Mouse (Mus musculus): ENCODE results near the gene Rnf169. TPM values are rescaled to one million over a fixed set of nuclear protein-coding genes. Genes with fewer than 3 reads are reported as not detected.

The Rnf169 gene
- polyA plus RNA-seq, 1 experiment from 2014 or later: 5.5 TPM

DNA sequence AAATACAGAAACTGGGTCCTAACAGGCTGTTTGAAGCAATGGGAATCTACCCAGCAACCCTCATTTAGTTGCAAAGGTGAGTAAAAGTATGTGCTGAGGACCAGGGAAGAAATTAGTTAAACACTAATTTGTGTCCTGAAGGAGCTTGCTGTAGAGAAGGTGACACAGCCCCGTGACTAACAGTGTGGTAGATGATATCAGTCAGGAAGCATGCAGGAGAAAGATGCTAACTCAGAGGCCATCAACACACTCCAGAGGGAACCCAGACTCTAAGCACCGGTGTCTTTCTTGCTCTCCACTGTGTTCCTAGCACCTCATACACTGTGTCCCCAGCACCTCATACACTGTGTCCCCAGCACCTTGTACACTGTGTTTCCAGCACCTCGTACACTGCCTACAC lies 18.4 kb upstream of the Rnf169 start:
- 86% methylated on average over 3 of the region's 3 CpGs for WGBS
- Histone ChIP-seq H3K27me3 (no peaks in the 10 kb centered on the region), H3K4me3 (replicated peaks) (no peak overlapping the region), H3K36me3 (no peaks in the 10 kb centered on the region), H3K9me3 (no peaks in the 10 kb centered on the region), H3K4me2 (replicated peaks) (no peak overlapping the region), H3K9ac (replicated peaks) (no peak overlapping the region), H3K27ac (no peak overlapping the region), H3K4me1 (replicated peaks) (no peaks in the 10 kb centered on the region)
- no peak for ATAC-seq

DNA sequence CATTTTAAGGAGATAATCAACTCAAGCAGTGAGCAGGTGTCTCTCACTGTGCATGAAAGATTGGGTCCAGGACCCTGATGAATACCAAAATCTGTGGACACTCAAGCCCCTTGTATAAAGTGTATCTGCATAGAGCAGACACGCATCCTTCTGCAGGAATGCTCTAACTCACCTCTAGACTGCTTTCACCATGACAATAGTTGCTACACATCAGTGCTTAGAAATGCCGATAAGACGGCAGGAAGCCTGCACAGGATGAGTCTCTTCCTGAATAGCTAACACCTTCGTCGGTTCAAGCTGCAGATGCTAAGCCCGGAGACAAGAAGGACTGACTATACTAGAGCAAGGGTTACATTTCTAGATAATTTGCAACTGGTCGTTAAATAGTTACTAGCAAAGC lies 14.9 kb upstream of the Rnf169 start:
- Histone ChIP-seq H3K27ac (no peak overlapping the region), H3K4me1 (replicated peaks) (no peaks in the 10 kb centered on the region), H3K27me3 (no peaks in the 10 kb centered on the region), H3K4me3 (replicated peaks) (no peak overlapping the region), H3K9me3 (no peaks in the 10 kb centered on the region), H3K36me3 (no peaks in the 10 kb centered on the region), H3K4me2 (replicated peaks) (no peak overlapping the region), H3K9ac (replicated peaks) (no peak overlapping the region)
- no peak for ATAC-seq
- 75% methylated on average over 7 of the region's 7 CpGs for WGBS

DNA sequence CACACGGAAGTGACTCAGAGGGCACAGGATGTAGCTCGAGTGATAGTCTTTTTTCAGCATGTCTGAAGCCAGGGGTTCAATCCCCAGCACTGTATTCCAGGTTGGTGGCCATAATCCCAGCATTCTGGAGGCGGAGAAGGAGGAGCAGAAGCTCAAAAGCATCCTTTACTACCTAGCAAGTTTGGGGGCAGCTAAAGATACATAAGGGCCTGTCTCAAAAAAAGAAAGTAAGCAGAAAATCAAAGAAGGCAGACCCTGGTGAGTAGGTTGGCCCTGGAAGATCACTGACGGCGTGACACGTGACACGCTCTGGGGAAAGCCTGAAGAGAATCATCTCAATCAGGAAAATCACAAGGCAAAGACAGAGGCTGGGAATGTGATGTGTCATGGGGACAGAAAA lies 12.9 kb upstream of the Rnf169 start:
- Histone ChIP-seq H3K4me2 (replicated peaks) (no peak overlapping the region), H3K27me3 (no peaks in the 10 kb centered on the region), H3K9ac (replicated peaks) (no peak overlapping the region), H3K9me3 (no peaks in the 10 kb centered on the region), H3K4me1 (replicated peaks) (no peaks in the 10 kb centered on the region), H3K27ac (no peak overlapping the region), H3K4me3 (replicated peaks) (no peak overlapping the region), H3K36me3 (no peaks in the 10 kb centered on the region)
- no peak for ATAC-seq
- WGBS: 86% methylated on average over 7 of the region's 7 CpGs

DNA sequence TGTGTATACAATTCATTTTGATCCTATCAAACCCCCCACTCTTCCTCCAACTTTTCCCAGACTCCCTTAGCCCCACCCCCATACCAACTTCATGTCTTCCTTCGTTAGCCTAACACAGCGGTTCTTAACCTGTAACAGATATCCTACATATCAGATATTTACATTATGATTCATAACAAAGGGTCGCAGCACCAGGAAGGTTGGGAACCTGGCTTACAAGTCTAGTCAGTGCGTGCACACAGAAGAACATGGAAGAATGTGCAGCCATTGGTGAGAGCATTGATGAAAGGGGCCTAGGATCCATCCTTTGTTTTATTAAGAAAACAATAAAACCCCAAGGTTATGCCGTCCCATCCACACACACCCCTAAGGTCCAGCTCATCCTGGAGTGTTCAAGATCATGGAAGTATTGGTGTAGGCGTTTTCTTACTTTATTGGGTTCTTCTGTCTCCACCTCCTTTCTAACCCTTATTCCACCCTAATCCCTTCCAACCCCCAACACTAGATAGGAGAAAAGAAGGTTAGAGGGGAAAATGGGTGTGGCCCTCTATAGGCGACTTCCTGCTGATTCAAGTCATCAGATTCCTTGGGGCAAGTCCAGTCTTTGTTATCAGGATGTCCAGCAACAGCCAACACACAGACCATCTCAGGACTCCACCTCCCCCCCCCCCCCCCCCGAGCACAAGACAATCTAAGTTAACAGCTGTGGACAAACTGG lies 10.9 kb upstream of the Rnf169 start:
- H3K36me3 ChIP-seq: no peaks in the 10 kb centered on the region
- H3K9me3 ChIP-seq: no peaks in the 10 kb centered on the region
- no peak overlapping the region for H3K4me2 ChIP-seq (replicated peaks)
- H3K27me3 ChIP-seq: no peaks in the 10 kb centered on the region
- H3K4me1 ChIP-seq (replicated peaks): no peaks in the 10 kb centered on the region
- no peak overlapping the region for H3K27ac ChIP-seq
- WGBS: 87% methylated on average over 8 of the region's 8 CpGs
- ATAC-seq: no peak
- no peak overlapping the region for H3K4me3 ChIP-seq (replicated peaks)
- H3K9ac ChIP-seq (replicated peaks): no peak overlapping the region

DNA sequence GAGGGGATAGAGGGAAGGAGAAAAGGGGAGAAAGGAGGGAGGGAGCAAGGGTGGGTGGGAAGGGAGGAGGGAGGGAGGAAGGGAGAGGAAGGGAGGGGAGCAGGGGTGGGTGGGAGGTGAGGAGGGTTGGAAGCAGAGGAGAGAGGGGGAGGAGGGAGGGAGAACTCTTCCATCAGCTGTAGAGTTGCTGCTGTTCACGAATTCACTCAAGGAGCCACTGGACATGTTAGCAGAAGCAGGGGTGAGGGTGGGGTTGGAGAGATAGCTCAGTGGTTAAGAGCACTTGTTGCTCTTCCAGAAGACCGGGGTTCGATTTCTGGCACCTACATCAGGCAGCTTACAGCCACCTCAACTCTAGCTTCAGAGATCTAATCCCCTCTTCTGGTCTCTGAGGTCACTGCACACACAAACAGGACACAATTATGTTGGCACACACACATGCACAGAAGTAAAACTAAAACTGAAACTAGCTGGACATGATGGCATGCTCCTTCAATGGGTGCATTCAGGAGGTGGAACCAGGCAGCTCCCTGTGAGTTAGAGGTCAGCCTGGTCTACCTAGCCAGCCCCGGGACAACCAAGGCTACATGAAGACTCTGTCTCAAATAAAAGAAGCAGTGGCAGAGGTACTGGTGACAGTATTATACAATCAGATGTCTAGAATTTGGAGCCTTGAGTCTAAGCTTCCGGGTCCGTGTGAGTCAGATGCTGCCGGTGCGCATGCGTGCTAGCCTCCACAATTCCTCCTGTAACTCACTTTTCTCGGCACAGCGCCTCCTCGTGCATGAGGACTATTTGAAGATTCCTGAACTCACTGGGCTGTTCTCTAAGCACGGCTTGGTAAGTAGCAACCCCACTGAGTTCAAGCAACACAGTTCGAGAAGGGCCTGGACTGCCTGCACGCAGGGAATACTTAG lies 9.9 kb upstream of the Rnf169 start:
- no peaks in the 10 kb centered on the region for H3K36me3 ChIP-seq
- no peaks in the 10 kb centered on the region for H3K4me1 ChIP-seq (replicated peaks)
- H3K4me3 ChIP-seq (replicated peaks): no peak overlapping the region
- H3K9me3 ChIP-seq: no peaks in the 10 kb centered on the region
- WGBS: 56% methylated on average over 15 of the region's 15 CpGs
- H3K9ac ChIP-seq (replicated peaks): no peak overlapping the region
- no peak for ATAC-seq
- H3K4me2 ChIP-seq (replicated peaks): no peak overlapping the region
- no peak overlapping the region for H3K27ac ChIP-seq
- no peaks in the 10 kb centered on the region for H3K27me3 ChIP-seq

DNA sequence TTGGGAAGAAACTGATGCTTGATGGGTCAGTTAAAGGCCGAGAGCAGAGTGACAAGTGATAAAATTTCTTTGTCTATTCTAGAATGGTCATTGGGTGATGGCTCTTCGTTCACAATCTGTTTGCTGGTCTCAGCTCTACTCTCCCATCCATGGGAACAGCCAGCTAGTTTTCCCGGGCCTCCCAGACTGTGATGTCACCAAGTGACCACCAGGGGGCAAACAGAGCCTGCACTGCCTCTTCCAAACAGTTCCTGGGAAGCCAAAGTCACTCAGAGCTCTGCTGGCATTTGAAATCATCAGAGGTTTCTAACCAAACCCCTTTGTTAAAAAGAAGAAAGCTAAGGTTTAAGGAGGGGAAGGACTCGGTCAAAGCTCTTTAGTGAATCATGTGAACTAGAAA lies 8.5 kb upstream of the Rnf169 start:
- Histone ChIP-seq H3K27me3 (no peaks in the 10 kb centered on the region), H3K36me3 (no peaks in the 10 kb centered on the region), H3K27ac (no peak overlapping the region), H3K9ac (replicated peaks) (no peak overlapping the region), H3K4me1 (replicated peaks) (no peaks in the 10 kb centered on the region), H3K4me2 (replicated peaks) (no peak overlapping the region), H3K9me3 (no peaks in the 10 kb centered on the region), H3K4me3 (replicated peaks) (no peak overlapping the region)
- ATAC-seq: peak; percentile 65; the same call in 1 of the 2 replicates
- WGBS: 7% methylated on average over 4 of the region's 4 CpGs

DNA sequence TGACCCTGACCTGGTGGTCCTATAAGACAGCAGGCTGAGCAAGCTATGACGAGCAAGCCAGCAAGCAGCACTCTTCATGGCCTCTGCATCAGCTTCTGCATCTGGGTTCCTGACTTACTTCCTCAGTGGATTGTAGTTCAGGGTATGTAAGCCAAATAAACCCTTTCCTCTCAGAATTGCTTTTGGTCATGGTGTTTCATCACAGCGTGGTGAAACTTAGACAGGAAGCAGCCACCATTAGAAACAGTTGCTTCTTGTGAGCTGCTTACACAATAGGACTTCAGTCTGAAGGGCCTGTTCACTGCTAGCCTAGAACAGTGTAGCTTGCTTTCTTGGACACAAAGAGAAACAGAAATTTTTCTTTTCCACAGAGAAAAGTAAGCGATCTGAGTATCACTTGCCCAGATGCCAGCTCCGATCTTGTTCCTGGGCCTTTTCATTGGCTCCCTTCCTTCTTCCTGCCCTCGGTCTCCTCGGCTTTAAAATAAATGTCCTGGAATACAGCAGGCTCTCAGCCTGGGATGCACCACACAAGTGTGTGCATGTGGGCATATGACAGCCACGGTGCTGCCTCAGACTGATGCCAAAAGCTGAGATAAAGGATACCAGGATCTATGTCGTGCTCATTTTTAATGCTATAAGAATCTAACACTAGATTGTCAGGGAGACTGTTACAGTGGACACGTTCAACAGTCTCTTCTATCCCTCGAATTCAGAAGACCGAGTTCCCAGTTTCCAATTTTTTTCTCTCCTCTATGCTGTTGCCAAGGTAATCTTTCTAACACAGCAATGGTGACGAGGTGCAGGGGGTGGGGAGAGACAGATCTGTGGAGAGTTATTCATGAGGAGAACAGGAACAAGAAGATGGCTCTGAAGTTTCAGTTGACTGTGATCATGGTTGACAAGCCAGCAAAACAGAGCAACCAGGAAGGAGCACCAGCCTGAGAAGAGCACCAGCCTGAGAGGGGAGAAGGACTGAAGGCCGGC lies 2.3 kb upstream of the Rnf169 start:
- Histone ChIP-seq H3K36me3 (no peaks in the 10 kb centered on the region), H3K27ac (no peak overlapping the region), H3K4me3 (replicated peaks) (no peak overlapping the region), H3K4me2 (replicated peaks) (no peak overlapping the region), H3K4me1 (replicated peaks) (peaks cover 25% of the 10 kb centered on the region), H3K9ac (replicated peaks) (no peak overlapping the region), H3K27me3 (no peaks in the 10 kb centered on the region), H3K9me3 (no peaks in the 10 kb centered on the region)
- 86% methylated on average over 13 of the region's 13 CpGs for WGBS
- no peak for ATAC-seq

DNA sequence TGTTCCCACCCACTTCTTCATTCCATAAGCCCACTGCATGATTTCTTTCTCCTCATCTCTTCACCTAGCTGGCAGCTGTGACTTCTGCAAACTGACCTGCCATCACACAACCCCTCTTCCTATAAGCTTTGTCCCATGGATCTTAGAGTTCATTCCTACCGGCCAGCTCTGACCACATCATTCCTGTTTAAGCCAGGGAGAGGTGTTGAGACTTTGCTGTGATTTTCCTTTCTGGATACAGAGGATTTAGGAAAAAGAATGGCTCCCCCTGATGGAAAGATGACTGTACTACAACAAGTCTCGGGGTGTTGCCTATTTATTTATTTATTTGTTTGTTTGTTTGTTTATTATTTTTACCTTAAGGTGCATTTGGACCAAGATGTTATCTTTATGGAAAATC lies 1.1 kb upstream of the Rnf169 start:
- 7% methylated on average over 2 of the region's 2 CpGs for WGBS
- Histone ChIP-seq H3K9me3 (0 out of 2 replicates have a peak, but pooled peaks cover 2% of the 10 kb centered on the region), H3K4me1 (replicated peaks) (peaks cover 27% of the 10 kb centered on the region), H3K4me2 (replicated peaks) (no peak overlapping the region), H3K9ac (replicated peaks) (no peak overlapping the region), H3K27me3 (no peaks in the 10 kb centered on the region), H3K36me3 (no peaks in the 10 kb centered on the region), H3K27ac (peak overlapping the region; percentile 58), H3K4me3 (replicated peaks) (no peak overlapping the region)
- ATAC-seq: no peak

DNA sequence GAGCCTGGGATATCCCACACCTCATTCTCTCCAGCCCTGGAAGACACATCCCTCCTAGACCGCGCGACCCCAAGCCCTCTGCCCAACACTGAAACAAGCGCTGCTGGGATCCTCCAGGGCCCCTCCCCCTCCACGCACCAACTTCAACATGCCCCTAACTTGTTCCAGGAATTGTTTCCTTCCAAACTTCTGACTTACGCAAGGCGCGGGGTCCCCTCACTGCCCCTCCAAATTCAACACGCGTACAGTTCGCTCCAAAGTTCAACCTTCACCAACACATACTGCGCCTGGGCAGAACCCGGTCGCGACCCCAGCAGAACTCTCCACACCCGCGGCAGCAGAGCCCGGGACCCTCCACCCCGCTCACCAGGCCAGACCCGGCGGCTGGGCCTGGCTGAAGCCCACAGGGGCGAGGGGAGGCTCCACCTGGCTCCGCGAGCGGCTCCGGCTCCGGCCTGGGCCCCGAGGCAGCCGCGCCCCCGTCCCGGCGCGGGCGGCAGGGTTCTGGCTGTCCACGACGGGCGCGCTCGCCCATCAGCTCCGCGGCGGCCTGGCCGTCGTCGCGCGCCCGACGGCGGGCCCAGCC lies 609 bp downstream of the Rnf169 start:
- WGBS: under 1% methylated on average over 50 of the region's 51 CpGs
- ATAC-seq: peak; percentile 88
- peaks cover 30% of the 10 kb centered on the region for H3K4me1 ChIP-seq (replicated peaks)
- H3K9me3 ChIP-seq: 0 out of 2 replicates have a peak, but pooled peaks cover 2% of the 10 kb centered on the region
- H3K4me2 ChIP-seq (replicated peaks): peak overlapping the region; percentile 79
- peak overlapping the region; percentile 96 for H3K4me3 ChIP-seq (replicated peaks)
- no peaks in the 10 kb centered on the region for H3K27me3 ChIP-seq
- peak overlapping the region; percentile 98 for H3K27ac ChIP-seq
- H3K36me3 ChIP-seq: no peaks in the 10 kb centered on the region
- H3K9ac ChIP-seq (replicated peaks): peak overlapping the region; percentile 95

DNA sequence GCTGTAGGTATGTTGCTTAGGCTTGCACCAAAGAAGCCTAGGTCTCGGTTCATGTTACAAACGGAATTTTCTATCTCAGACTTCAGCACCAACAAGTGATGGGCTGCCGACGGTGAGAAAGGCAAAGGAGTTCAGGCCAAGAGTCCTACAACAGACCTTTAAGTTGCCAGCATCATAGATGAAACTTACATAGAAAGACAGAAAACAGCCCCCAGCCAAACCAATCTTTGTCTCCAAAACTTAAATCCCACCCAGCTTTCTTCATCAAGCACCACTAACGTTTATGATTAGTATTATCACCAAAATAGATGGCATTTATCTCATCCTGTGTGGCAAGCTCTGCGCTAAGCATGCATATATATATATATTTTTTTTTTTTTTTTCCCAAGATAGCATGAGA lies 1.2 kb downstream of the Rnf169 start:
- no peak for ATAC-seq
- Histone ChIP-seq H3K27me3 (no peaks in the 10 kb centered on the region), H3K4me3 (replicated peaks) (peak overlapping the region; percentile 96), H3K4me2 (replicated peaks) (peak overlapping the region; percentile 79), H3K4me1 (replicated peaks) (peaks cover 35% of the 10 kb centered on the region), H3K9ac (replicated peaks) (peak overlapping the region; percentile 95), H3K27ac (peak overlapping the region; percentile 98; the same call in 1 of the 2 replicates), H3K36me3 (no peaks in the 10 kb centered on the region), H3K9me3 (0 out of 2 replicates have a peak, but pooled peaks cover 2% of the 10 kb centered on the region)
- WGBS: 10% methylated on average over 6 of the region's 6 CpGs

DNA sequence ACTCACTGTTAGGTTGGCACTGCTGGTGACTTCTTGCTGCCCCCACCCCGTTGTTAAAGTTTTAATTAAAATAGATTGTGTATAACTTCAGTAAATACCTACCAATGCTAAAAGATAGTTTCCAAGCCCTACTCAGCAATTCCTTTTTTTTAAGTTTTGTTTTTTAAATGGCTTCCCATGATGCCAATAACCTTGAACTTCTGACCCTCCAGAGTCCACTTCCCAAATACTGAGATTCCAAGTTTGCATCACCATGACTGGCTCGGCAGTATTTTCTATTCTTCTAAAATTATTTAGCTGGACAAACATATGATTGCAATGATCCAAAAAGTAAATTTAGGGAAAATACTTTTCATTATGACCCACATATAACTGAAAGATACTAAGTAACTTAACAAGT lies 2.2 kb downstream of the Rnf169 start:
- Histone ChIP-seq H3K9me3 (0 out of 2 replicates have a peak, but pooled peaks cover 2% of the 10 kb centered on the region), H3K27ac (no peak overlapping the region), H3K9ac (replicated peaks) (no peak overlapping the region), H3K36me3 (no peaks in the 10 kb centered on the region), H3K27me3 (no peaks in the 10 kb centered on the region), H3K4me1 (replicated peaks) (peaks cover 42% of the 10 kb centered on the region), H3K4me2 (replicated peaks) (no peak overlapping the region), H3K4me3 (replicated peaks) (no peak overlapping the region)
- ATAC-seq: no peak
- WGBS: 85% methylated on average over 2 of the region's 2 CpGs
